Mouse (Mus musculus): ENCODE data around the gene Kdm4a. TPM values are rescaled to one million over a fixed set of nuclear protein-coding genes. Genes with fewer than 3 reads are reported as not detected.

Gene Kdm4a
- polyA plus RNA-seq, 1 experiment = 2.6 TPM

DNA sequence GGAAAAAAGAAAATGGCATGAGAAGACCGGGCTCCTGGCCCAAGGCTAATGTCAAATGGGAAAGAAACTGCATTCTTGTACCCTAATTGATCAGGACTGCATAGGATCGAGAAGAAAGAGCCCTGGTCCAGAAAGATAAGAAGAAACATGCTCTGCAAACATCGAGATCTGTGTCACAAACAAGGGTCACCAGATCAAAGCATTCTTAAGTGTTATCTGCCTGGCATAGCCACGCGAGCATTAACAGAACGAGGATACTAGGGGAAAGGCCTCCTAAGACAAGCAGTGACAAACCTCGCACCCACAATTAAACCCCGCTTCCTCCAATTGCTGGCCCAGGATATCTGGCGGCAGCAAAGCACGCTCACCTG is 31.5 kb downstream of the Kdm4a start:
- no peak overlapping the region for H3K4me3 ChIP-seq (replicated peaks)
- no peaks in the 10 kb centered on the region for H3K9me3 ChIP-seq (ENCODE audit: control insufficient read depth, low read length)
- H3K4me1 ChIP-seq (ENCODE audit: control insufficient read depth) = peaks cover 14% of the 10 kb centered on the region
- H3K27me3 ChIP-seq (ENCODE audit: control insufficient read depth) = no peaks in the 10 kb centered on the region
- H3K36me3 ChIP-seq (ENCODE audit: control insufficient read depth) = peaks cover 96% of the 10 kb centered on the region
- no peak for TF ChIP-seq GATA1 (IDR thresholded peaks at IDR 0.05; ENCODE audit: low read length)
- TF ChIP-seq TAL1 (IDR thresholded peaks at IDR 0.05; ENCODE audit: low read length) = no peak

GRCm38 (mm10) chr4:118147547-118148316 is 32.1 kb downstream of the Kdm4a start:
- peaks cover 96% of the 10 kb centered on the region for H3K36me3 ChIP-seq (ENCODE audit: control insufficient read depth)
- no peaks in the 10 kb centered on the region for H3K27me3 ChIP-seq (ENCODE audit: control insufficient read depth)
- no peaks in the 10 kb centered on the region for H3K9me3 ChIP-seq (ENCODE audit: control insufficient read depth, low read length)
- no peak overlapping the region for H3K4me3 ChIP-seq (replicated peaks)
- TF ChIP-seq TAL1 (IDR thresholded peaks at IDR 0.05; ENCODE audit: low read length) (no peak), GATA1 (IDR thresholded peaks at IDR 0.05; ENCODE audit: low read length) (no peak)
- peaks cover 14% of the 10 kb centered on the region for H3K4me1 ChIP-seq (ENCODE audit: control insufficient read depth)

DNA sequence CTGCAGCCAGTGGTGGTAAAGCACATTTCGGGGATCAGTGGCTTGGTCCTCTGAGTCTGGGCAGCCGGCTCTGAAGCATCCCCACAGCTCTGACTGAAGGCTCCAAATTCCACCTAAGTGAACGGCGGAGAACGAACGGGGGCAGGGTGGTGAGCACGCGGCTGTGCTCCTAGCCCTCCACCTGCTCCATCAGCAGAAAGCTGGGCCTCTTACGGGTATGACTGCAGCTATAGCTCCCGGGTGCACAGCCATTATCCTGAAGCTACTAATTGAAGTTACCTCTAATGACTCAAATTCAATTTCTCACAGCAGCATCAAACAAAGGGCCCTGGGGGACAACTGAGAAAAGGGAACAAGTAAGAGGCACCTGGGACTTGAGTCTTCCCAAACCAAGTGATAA is 32.8 kb downstream of the Kdm4a start:
- H3K4me3 ChIP-seq (replicated peaks) = no peak overlapping the region
- peaks cover 14% of the 10 kb centered on the region for H3K4me1 ChIP-seq (ENCODE audit: control insufficient read depth)
- TF ChIP-seq GATA1 (IDR thresholded peaks at IDR 0.05; ENCODE audit: low read length) = no peak
- no peak for TF ChIP-seq TAL1 (IDR thresholded peaks at IDR 0.05; ENCODE audit: low read length)
- no peaks in the 10 kb centered on the region for H3K27me3 ChIP-seq (ENCODE audit: control insufficient read depth)
- H3K36me3 ChIP-seq (ENCODE audit: control insufficient read depth) = peaks cover 96% of the 10 kb centered on the region
- no peaks in the 10 kb centered on the region for H3K9me3 ChIP-seq (ENCODE audit: control insufficient read depth, low read length)

- TF ChIP-seq TAL1 (IDR thresholded peaks at IDR 0.05; ENCODE audit: low read length) = no peak
- TF ChIP-seq GATA1 (IDR thresholded peaks at IDR 0.05; ENCODE audit: low read length) = no peak
- peaks cover 94% of the 10 kb centered on the region for H3K36me3 ChIP-seq (ENCODE audit: control insufficient read depth)
- H3K4me3 ChIP-seq (replicated peaks) = no peak overlapping the region
Measured at GRCm38 (mm10) chr4:118144324-118144723, 35.5 kb downstream of the Kdm4a start.

GRCm38 (mm10) chr4:118143679-118144078 is 36.2 kb downstream of the Kdm4a start:
- Histone ChIP-seq H3K9me3 (ENCODE audit: control insufficient read depth, low read length) (no peaks in the 10 kb centered on the region), H3K36me3 (ENCODE audit: control insufficient read depth) (peaks cover 92% of the 10 kb centered on the region), H3K27me3 (ENCODE audit: control insufficient read depth) (no peaks in the 10 kb centered on the region), H3K4me3 (replicated peaks) (no peak overlapping the region), H3K4me1 (ENCODE audit: control insufficient read depth) (peaks cover 11% of the 10 kb centered on the region)
- TF ChIP-seq GATA1 (IDR thresholded peaks at IDR 0.05; ENCODE audit: low read length) = no peak
- no peak for TF ChIP-seq TAL1 (IDR thresholded peaks at IDR 0.05; ENCODE audit: low read length)

More at GRCm38 (mm10) chr4:118144324-118144723, 35.5 kb downstream of the Kdm4a start:
- Histone ChIP-seq H3K4me1 (ENCODE audit: control insufficient read depth) (peaks cover 16% of the 10 kb centered on the region), H3K9me3 (ENCODE audit: control insufficient read depth, low read length) (no peaks in the 10 kb centered on the region), H3K27me3 (ENCODE audit: control insufficient read depth) (no peaks in the 10 kb centered on the region)

DNA sequence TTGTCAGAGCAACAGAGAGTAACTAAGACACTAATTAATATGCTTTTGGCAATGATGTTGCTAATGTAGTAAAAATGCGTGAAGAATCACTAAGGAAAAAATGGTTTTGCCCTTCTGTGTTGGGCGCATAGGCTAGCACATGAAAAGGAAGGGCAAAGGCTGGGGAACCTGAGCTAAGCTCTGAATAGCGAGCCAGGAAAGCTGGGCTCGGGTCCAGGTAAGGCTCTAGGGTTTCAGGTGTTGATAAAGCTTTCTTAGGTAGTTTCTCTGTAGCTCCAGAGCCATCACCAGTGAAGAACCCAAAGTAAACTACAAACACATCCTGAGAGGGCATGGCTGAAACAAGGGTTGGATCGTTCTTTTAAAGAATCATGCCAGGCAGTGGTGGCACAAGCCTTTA is 38.3 kb downstream of the Kdm4a start:
- Histone ChIP-seq H3K36me3 (ENCODE audit: control insufficient read depth) (peaks cover 91% of the 10 kb centered on the region), H3K9me3 (ENCODE audit: control insufficient read depth, low read length) (no peaks in the 10 kb centered on the region), H3K4me1 (ENCODE audit: control insufficient read depth) (peaks cover 2% of the 10 kb centered on the region; the same call in 1 of the 2 replicates), H3K4me3 (replicated peaks) (no peak overlapping the region), H3K27me3 (ENCODE audit: control insufficient read depth) (no peaks in the 10 kb centered on the region)
- no peak for TF ChIP-seq GATA1 (IDR thresholded peaks at IDR 0.05; ENCODE audit: low read length)
- TF ChIP-seq TAL1 (IDR thresholded peaks at IDR 0.05; ENCODE audit: low read length) = no peak

DNA sequence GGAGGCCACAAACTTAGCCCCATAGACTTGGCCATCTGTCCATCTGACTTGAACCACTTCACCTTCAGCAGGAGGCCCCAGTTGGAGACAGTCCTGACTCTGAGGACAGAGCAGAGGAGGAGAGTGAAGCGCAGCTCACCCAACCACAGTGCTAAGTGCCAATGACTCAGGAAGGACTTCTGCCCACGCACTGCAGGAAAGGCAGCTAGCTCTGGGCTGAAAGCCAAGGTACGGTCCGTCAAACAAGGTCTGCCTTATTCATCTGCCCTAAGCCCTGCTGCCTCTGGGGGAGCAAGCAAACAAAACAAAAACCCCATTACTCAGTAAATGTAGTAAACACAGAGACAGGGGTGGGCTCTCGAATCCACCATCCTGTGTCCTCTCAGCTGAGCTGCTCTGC is 41.0 kb downstream of the Kdm4a start:
- no peak for TF ChIP-seq GATA1 (IDR thresholded peaks at IDR 0.05; ENCODE audit: low read length)
- no peak for TF ChIP-seq TAL1 (IDR thresholded peaks at IDR 0.05; ENCODE audit: low read length)
- Histone ChIP-seq H3K4me3 (replicated peaks) (no peak overlapping the region), H3K4me1 (ENCODE audit: control insufficient read depth) (peaks cover 22% of the 10 kb centered on the region), H3K9me3 (ENCODE audit: control insufficient read depth, low read length) (no peaks in the 10 kb centered on the region), H3K36me3 (ENCODE audit: control insufficient read depth) (peaks cover 73% of the 10 kb centered on the region), H3K27me3 (ENCODE audit: control insufficient read depth) (no peaks in the 10 kb centered on the region)

GRCm38 (mm10) chr4:118137857-118138256 is 42.0 kb downstream of the Kdm4a start:
- Histone ChIP-seq H3K4me1 (ENCODE audit: control insufficient read depth) (peaks cover 32% of the 10 kb centered on the region), H3K9me3 (ENCODE audit: control insufficient read depth, low read length) (no peaks in the 10 kb centered on the region), H3K27me3 (ENCODE audit: control insufficient read depth) (no peaks in the 10 kb centered on the region), H3K36me3 (ENCODE audit: control insufficient read depth) (peaks cover 63% of the 10 kb centered on the region), H3K4me3 (replicated peaks) (no peak overlapping the region)
- TF ChIP-seq GATA1 (IDR thresholded peaks at IDR 0.05; ENCODE audit: low read length) (no peak), TAL1 (IDR thresholded peaks at IDR 0.05; ENCODE audit: low read length) (no peak)

GRCm38 (mm10) chr4:118137311-118137710 is 42.5 kb downstream of the Kdm4a start:
- H3K9me3 ChIP-seq (ENCODE audit: control insufficient read depth, low read length) = no peaks in the 10 kb centered on the region
- peaks cover 35% of the 10 kb centered on the region for H3K4me1 ChIP-seq (ENCODE audit: control insufficient read depth)
- H3K36me3 ChIP-seq (ENCODE audit: control insufficient read depth) = peaks cover 57% of the 10 kb centered on the region
- H3K4me3 ChIP-seq (replicated peaks) = no peak overlapping the region
- no peaks in the 10 kb centered on the region for H3K27me3 ChIP-seq (ENCODE audit: control insufficient read depth)
- no peak for TF ChIP-seq TAL1 (IDR thresholded peaks at IDR 0.05; ENCODE audit: low read length)
- no peak for TF ChIP-seq GATA1 (IDR thresholded peaks at IDR 0.05; ENCODE audit: low read length)

All from erythroblast, embryonic 14.5 days (primary cell).